Mouse (Mus musculus): ENCODE measurements around the gene Dhx34. TPM values are rescaled to one million over a fixed set of nuclear protein-coding genes. Genes with fewer than 3 reads are reported as not detected.
"Not testable (repeated sequence)": the region's sequence is repeated elsewhere in the genome, so short reads cannot be mapped to it uniquely, and the experiment has no call there.

The Dhx34 gene
- 28.4 and 39.4 TPM in 2 replicates for polyA plus RNA-seq (2012; rRNA removed)

DNA sequence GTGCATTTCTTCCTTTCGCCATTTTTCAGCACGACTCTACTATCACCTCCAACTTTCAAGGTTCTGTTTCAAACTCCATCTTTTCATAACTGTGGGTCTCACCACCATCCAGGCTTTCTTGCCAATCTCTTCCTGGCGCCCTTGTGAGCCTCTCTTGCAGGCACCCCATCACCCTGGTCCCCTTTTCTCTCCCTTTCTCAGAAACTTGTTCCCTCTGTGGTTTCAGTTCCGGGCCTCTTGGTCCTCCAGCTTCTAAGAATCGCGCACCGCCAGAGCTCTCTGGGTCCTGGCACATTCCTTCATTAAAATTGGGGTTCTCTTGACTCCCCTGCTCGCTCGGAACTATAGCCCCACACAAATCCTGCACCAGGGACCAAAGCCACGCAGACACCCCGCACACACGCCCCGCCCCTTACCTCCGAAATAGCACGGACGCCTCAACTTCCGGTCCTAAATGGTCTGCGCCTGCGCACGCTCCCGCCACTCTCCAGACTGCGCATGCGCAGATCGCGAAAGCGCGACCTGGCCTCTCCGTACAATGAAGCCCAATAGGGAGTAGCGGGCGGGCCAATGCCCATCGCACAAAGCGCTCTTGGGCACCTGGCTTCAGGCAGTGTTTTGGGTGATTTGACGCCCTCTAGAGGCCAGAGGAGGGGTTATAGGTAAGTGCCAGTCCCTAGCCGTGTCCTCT, at the start of gene Dhx34:
TSS of gene Dhx34 (minus strand) at position 456 of the 691 bp plus-strand sequence.
- TF ChIP-seq POLR2A (IDR thresholded peaks at IDR 0.05; ENCODE audit: borderline replicate concordance, extremely low read depth, low read depth, low read length): peak; percentile 75; the same call in 1 of the 2 replicates
- TF ChIP-seq CTCF (IDR thresholded peaks at IDR 0.05; ENCODE audit: insufficient read depth, low read length): peak; percentile 42
- H3K4me1 ChIP-seq (ENCODE audit: control insufficient read depth, insufficient read depth, low read length): no peaks in the 10 kb centered on the region; the same call in 1 of the 2 replicates
- peak within 1 kb of the TSS; percentile 86 for H3K4me3 ChIP-seq (replicated peaks; ENCODE audit: extremely low read depth, low read depth, low read length)
- 2% methylated on average over 34 of the region's 34 CpGs for WGBS
- DNase-seq: peak; percentile 93

DNA sequence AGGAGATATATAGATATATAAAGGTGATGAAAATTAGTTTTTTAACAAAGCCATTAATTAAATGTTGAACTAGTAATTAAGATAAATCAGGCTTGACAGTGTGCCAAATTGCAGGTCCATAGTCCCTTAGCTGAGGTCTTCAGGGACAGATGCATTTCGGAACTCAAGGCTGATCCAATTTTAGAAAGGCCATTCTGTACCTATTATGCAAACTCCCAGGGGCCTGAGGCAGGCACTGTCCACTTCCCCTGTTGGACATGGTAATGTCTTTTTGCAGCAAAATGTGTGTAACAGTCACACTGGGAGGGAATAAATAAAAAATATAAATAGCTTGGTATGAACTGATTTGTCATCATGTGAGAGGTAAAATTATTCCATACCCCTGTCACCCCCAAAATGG, 49.3 kb upstream of the Dhx34 start:
- no peak overlapping the region for H3K4me3 ChIP-seq (replicated peaks; ENCODE audit: extremely low read depth, low read depth, low read length)
- peaks cover 10% of the 10 kb centered on the region for H3K4me1 ChIP-seq (ENCODE audit: control insufficient read depth, insufficient read depth, low read length)
- WGBS: 69% methylated on average over 1 of the region's 1 CpGs
- no peak for DNase-seq
- TF ChIP-seq CTCF (IDR thresholded peaks at IDR 0.05; ENCODE audit: insufficient read depth, low read length): no peak

DNA sequence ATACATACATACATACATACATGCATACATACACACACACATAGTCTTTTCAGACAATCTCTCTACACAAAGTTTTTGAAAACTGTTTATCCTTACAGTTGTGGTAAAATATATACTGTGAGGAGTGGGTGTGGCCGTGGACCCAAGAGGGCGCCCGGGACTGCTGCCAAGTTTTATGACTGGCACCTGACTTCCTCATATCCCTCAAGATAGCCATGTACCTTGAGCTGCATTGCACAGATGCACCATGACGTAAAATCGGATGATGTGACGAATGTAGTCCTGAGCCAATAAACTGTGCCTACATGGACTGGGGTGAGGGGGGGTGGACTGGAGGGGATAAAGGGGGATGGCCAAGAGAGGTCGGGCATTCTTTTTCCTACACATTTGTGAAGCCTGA, 44.8 kb upstream of the Dhx34 start:
- not testable (repeated sequence) for H3K4me1 ChIP-seq (ENCODE audit: control insufficient read depth, insufficient read depth, low read length); H3K4me3 ChIP-seq (replicated peaks; ENCODE audit: extremely low read depth, low read depth, low read length); DNase-seq
- WGBS: 51% methylated on average over 7 of the region's 7 CpGs

DNA sequence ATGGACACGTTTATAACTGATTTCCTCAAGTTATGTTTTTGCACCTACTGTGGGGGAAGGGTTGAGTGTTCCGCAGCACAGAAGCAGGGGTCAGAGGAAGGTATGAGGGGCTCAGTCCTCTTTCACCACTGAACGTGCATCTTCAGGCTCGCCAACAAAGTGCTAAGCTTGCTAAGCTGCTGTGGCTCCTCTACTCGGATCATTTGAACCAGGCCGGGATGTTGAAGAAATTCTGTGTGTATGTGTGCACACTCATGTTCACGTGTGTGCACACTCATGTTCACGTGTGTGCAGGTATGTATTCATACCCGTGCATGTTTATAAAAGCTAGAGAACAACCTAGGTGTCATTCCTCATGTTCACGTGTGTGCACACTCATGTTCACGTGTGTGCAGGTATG, 44.0 kb upstream of the Dhx34 start:
- TF ChIP-seq CTCF (IDR thresholded peaks at IDR 0.05; ENCODE audit: insufficient read depth, low read length): no peak
- TF ChIP-seq POLR2A (IDR thresholded peaks at IDR 0.05; ENCODE audit: borderline replicate concordance, extremely low read depth, low read depth, low read length): no peak
- Histone ChIP-seq H3K4me3 (replicated peaks; ENCODE audit: extremely low read depth, low read depth, low read length) (no peak overlapping the region), H3K4me1 (ENCODE audit: control insufficient read depth, insufficient read depth, low read length) (no peaks in the 10 kb centered on the region)
- DNase-seq: no peak
- WGBS: 83% methylated on average over 11 of the region's 11 CpGs

DNA sequence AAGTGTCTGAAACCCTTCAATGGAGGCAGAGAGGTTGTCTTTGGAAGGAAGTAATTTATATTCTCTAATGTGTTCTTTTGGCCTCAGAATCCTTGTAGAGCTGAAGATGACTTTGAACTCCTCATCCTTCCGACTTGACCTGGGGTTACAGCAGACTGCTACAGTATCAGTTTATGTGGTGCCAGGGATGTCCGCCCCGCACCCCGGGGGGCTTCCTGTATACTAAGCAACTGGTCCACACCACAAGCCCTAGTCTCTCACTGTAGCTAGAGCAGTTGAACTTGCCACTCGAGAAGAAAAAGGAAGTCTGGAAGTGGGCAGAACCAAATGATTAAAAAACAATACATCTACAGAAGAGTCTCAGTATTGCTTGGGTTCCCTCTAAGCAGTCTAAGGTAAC, 42.0 kb upstream of the Dhx34 start:
- no peaks in the 10 kb centered on the region for H3K4me1 ChIP-seq (ENCODE audit: control insufficient read depth, insufficient read depth, low read length)
- no peak for DNase-seq
- H3K4me3 ChIP-seq (replicated peaks; ENCODE audit: extremely low read depth, low read depth, low read length): no peak overlapping the region
- 57% methylated on average over 5 of the region's 5 CpGs for WGBS
- TF ChIP-seq CTCF (IDR thresholded peaks at IDR 0.05; ENCODE audit: insufficient read depth, low read length) (no peak), POLR2A (IDR thresholded peaks at IDR 0.05; ENCODE audit: borderline replicate concordance, extremely low read depth, low read depth, low read length) (no peak)

DNA sequence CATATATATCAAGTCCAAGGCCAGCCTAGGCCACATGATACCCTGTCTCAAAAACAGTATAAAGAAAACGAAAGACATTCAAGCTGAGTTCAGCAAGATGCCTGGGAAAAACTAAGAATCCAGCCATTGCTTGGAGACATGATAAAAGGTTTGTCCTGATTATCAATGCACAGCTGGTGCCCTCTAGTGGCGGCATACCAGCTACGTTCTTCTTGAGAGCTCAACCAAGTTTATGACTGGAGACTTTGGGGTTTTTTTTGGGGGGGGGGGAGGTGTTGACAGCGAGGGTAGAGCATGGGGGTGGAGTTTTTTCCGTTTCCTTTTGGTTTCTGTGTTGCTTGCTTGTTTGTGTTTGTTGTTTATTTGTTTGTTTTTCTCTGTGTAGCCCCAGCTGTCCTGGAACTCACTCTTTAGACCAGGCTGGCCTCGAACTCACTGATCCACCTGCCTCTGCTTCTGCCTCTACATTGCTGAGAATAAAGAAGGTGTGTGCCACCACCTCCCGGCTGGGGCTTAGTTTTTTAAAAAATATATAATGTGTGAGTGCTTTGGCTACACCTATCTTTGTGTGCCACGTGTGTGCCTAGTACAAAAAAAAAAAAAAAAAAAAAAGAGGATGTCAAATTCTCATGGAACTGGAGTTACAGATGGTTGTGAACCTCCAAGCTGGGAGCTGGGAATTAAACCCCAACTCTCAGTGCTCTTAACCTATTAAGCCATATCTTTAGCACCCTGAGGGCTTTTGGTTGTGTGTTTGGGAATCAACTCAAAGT, 41.4 kb upstream of the Dhx34 start:
- Histone ChIP-seq H3K4me3 (replicated peaks; ENCODE audit: extremely low read depth, low read depth, low read length) (no peak overlapping the region), H3K4me1 (ENCODE audit: control insufficient read depth, insufficient read depth, low read length) (no peaks in the 10 kb centered on the region)
- TF ChIP-seq CTCF (IDR thresholded peaks at IDR 0.05; ENCODE audit: insufficient read depth, low read length) (peak; percentile 63), POLR2A (IDR thresholded peaks at IDR 0.05; ENCODE audit: borderline replicate concordance, extremely low read depth, low read depth, low read length) (no peak)
- peak; percentile 75 for DNase-seq
- WGBS: 29% methylated on average over 8 of the region's 8 CpGs

DNA sequence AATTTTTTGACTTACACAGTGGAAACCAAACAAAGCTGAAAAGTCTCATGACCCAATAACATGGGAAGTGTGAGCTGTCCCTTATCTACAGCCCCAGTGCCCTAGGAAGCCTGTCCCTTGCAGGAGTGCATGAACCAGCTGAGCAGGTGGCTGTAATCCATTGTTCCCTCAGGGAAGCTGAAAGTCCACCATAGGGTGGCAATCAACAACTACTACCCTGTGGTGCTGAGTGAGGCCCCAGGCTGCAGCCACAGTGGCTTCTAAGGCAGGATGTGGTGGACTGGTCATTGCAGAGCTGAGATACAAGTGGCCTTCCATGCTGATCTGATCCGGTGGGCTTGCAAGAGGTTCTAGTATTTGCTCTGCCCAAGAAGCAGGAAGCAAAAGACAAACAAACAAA, 39.3 kb upstream of the Dhx34 start:
- no peak for DNase-seq
- 24% methylated on average over 1 of the region's 1 CpGs for WGBS
- H3K4me3 ChIP-seq (replicated peaks; ENCODE audit: extremely low read depth, low read depth, low read length): no peak overlapping the region
- TF ChIP-seq POLR2A (IDR thresholded peaks at IDR 0.05; ENCODE audit: borderline replicate concordance, extremely low read depth, low read depth, low read length) (no peak), CTCF (IDR thresholded peaks at IDR 0.05; ENCODE audit: insufficient read depth, low read length) (no peak)
- no peaks in the 10 kb centered on the region for H3K4me1 ChIP-seq (ENCODE audit: control insufficient read depth, insufficient read depth, low read length)

DNA sequence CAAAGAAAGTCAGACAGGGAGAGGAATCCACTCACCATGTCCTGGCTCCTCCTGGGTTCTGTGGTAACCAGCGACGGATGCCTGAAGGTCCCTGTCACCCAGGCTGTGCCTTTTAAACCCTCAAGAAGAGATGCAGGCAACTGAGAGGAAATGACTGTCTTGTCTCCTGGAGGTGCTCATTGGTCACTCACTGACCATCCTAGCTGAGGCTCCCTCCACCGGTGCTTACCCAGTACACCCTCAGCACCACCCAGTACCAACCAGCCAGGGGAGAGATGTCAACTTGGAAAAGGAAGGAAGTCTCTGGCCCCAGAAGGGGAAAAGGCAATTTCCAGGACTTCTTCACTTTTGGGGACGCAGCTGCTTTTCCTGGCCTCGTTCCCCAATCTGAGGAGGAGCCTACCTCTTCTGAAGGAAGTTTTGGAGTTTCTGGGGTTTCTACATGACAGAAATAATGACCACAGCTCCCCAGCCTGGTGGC, 37.3 kb upstream of the Dhx34 start, which contains the start of gene C5ar1:
TSS of gene C5ar1 (minus strand) at position 431 of the 481 bp plus-strand sequence.
- TF ChIP-seq POLR2A (IDR thresholded peaks at IDR 0.05; ENCODE audit: borderline replicate concordance, extremely low read depth, low read depth, low read length) (peak; percentile 40; the same call in 1 of the 2 replicates), CTCF (IDR thresholded peaks at IDR 0.05; ENCODE audit: insufficient read depth, low read length) (no peak)
- Histone ChIP-seq H3K4me1 (ENCODE audit: control insufficient read depth, insufficient read depth, low read length) (no peaks in the 10 kb centered on the region), H3K4me3 (replicated peaks; ENCODE audit: extremely low read depth, low read depth, low read length) (no peak within 1 kb of the TSS)
- 71% methylated on average over 5 of the region's 5 CpGs for WGBS
- DNase-seq: no peak

DNA sequence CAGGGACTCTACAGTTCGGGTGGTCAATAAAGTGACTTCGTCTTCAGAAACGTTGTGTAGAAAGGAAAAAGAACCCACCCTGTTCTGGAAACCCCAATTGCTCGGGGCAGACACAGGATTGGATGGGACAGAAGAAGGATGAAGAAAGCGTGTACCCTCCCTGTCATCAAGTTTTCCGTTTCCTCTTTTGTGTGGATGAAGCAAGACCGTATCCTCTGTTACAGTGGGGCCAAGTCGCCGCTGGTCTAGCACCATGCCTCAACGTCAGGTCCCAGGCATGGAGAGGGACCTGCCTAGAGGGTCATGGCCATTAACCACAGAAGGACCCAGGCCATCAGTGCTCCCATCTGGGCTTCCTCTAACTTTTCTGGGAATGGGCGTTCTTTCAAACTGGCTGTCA, 36.0 kb upstream of the Dhx34 start:
- no peak for DNase-seq
- 81% methylated on average over 11 of the region's 11 CpGs for WGBS
- TF ChIP-seq CTCF (IDR thresholded peaks at IDR 0.05; ENCODE audit: insufficient read depth, low read length) (no peak), POLR2A (IDR thresholded peaks at IDR 0.05; ENCODE audit: borderline replicate concordance, extremely low read depth, low read depth, low read length) (peak; percentile 35; the same call in 1 of the 2 replicates)
- Histone ChIP-seq H3K4me1 (ENCODE audit: control insufficient read depth, insufficient read depth, low read length) (no peaks in the 10 kb centered on the region), H3K4me3 (replicated peaks; ENCODE audit: extremely low read depth, low read depth, low read length) (no peak overlapping the region)

DNA sequence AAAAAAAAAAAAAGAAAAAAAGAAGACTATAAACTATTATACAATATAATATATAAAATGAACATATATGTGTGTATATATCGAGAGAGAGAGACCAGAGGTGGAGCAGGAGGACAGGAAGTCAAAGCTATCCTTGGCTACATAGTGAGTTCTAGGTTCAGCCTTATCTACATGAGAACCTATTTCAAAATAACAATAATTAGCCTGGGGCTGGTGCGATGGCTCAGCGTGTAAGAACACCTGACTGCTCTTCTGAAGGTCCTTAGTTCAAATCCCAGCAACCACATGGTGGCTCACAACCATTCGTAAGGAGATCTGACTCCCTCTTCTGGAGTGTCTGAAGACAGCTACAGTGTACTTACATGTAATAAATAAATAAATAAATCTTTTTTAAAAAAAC, 34.1 kb upstream of the Dhx34 start:
- WGBS: 74% methylated on average over 4 of the region's 4 CpGs
- DNase-seq; H3K4me3 ChIP-seq (replicated peaks; ENCODE audit: extremely low read depth, low read depth, low read length); H3K4me1 ChIP-seq (ENCODE audit: control insufficient read depth, insufficient read depth, low read length): not testable (repeated sequence)

All from lung, adult 2 months (tissue).